Mouse (Mus musculus) hindbrain, embryonic 14.5 days (tissue): Measurements from ENCODE around the gene Nepro. TPM values are rescaled to one million over a fixed set of nuclear protein-coding genes. Genes with fewer than 3 reads are reported as not detected.

Experiments
- ATAC-seq: fragments of 200-750 bp; cut with Nextera tagmentation; 2 replicates; pipeline ENCODE4 v1.8.0; 2017; ENCODE audit warnings: moderate number of reproducible peaks, mild to moderate bottlenecking, moderate TSS enrichment, moderate library complexity; ENCODE audit not compliant: low FRiP score
- DNase-seq: peaks from one replicate; pipeline ENCODE4 v3.0.0-alpha.2; 2015; ENCODE audit warnings: low spot score
- H3K27ac ChIP-seq: fragments of 300-500 bp; sonication (generic); 2 replicates; pipeline ENCODE4 v1.5.1; 2014; ENCODE audit warnings: mild to moderate bottlenecking, moderate library complexity
- H3K27me3 ChIP-seq: fragments of 300-500 bp; sonication (generic); 2 replicates; pipeline ENCODE4 v1.6.1; 2014; ENCODE audit warnings: mild to moderate bottlenecking, low read length, mixed read lengths; ENCODE audit not compliant: control insufficient read depth, insufficient read depth
- H3K36me3 ChIP-seq: fragments of 300-500 bp; sonication (generic); replicated peaks from 2 replicates; pipeline ENCODE4 v1.6.1; 2014; ENCODE audit not compliant: control insufficient read depth, insufficient read depth
- H3K4me1 ChIP-seq: fragments of 300-500 bp; sonication (generic); replicated peaks from 2 replicates; pipeline ENCODE4 v1.6.1; 2014; ENCODE audit warnings: antibody characterized with exemption, low read length, mixed read lengths; ENCODE audit not compliant: control insufficient read depth, insufficient read depth
- H3K4me2 ChIP-seq: fragments of 300-500 bp; sonication (generic); replicated peaks from 2 replicates; pipeline ENCODE4 v1.6.1; 2014; ENCODE audit warnings: mild to moderate bottlenecking, moderate library complexity
- H3K4me3 ChIP-seq: fragments of 300-500 bp; sonication (generic); replicated peaks from 2 replicates; pipeline ENCODE4 v1.5.1; 2014; ENCODE audit warnings: mild to moderate bottlenecking, low read length
- H3K9ac ChIP-seq: fragments of 300-500 bp; sonication (generic); 2 replicates; pipeline ENCODE4 v1.6.1; 2014
- H3K9me3 ChIP-seq: fragments of 300-500 bp; sonication (generic); 2 replicates; pipeline ENCODE4 v1.6.1; 2016; ENCODE audit warnings: low read length; ENCODE audit not compliant: control insufficient read depth
- WGBS: fragments of 180-500 bp; shearing (Covaris S2); extraction: QIAGEN DNeasy Blood & Tissue Kit; methylation state at CpG from one replicate; pipeline ENCODE4 v1.1.7; 2014; 5-methylcytosine and 5-hydroxymethylcytosine counted together
- polyA plus RNA-seq: library from polyadenylated mRNA; unstranded; fragments of >200 nt; fragmentation: Nextera tagmentation; extraction: Ambion mirVana; gene quantifications from 2 replicates; pipeline ENCODE4 v1.2.1, GENCODE M21; 2014

Nepro gene
- polyA plus RNA-seq, 1 experiment from 2014 or later: 5.4 TPM

GRCm38 (mm10) chr16:44687719-44688420 is 36.2 kb upstream of the Nepro start:
- Histone ChIP-seq H3K4me1 (peaks cover 23% of the 10 kb centered on the region), H3K9me3 (no peaks in the 10 kb centered on the region), H3K27me3 (no peaks in the 10 kb centered on the region), H3K9ac (peak overlapping the region; percentile 32; the same call in 1 of the 2 replicates), H3K36me3 (no peaks in the 10 kb centered on the region), H3K27ac (peak overlapping the region; percentile 75), H3K4me3 (peak overlapping the region; percentile 12; the same call in 1 of the 2 replicates), H3K4me2 (peak overlapping the region; percentile 50)
- DNase-seq: no peak
- 2% methylated on average over 18 of the region's 18 CpGs for WGBS
- ATAC-seq: peak; percentile 46

GRCm38 (mm10) chr16:44688507-44688906 is 35.6 kb upstream of the Nepro start:
- no peak overlapping the region for H3K9ac ChIP-seq
- H3K4me2 ChIP-seq: peak overlapping the region; percentile 50
- DNase-seq: no peak
- H3K4me1 ChIP-seq: peaks cover 23% of the 10 kb centered on the region
- no peaks in the 10 kb centered on the region for H3K36me3 ChIP-seq
- H3K9me3 ChIP-seq: no peaks in the 10 kb centered on the region
- no peaks in the 10 kb centered on the region for H3K27me3 ChIP-seq
- 6% methylated on average over 4 of the region's 4 CpGs for WGBS
- no peak for ATAC-seq
- no peak overlapping the region for H3K4me3 ChIP-seq
- H3K27ac ChIP-seq: peak overlapping the region; percentile 23; the same call in 1 of the 2 replicates

GRCm38 (mm10) chr16:44690501-44690900 is 33.6 kb upstream of the Nepro start:
- WGBS: 76% methylated on average over 2 of the region's 2 CpGs
- Histone ChIP-seq H3K27ac (no peak overlapping the region), H3K9ac (no peak overlapping the region), H3K4me1 (peaks cover 26% of the 10 kb centered on the region), H3K4me2 (no peak overlapping the region), H3K27me3 (no peaks in the 10 kb centered on the region), H3K4me3 (no peak overlapping the region), H3K9me3 (no peaks in the 10 kb centered on the region), H3K36me3 (no peaks in the 10 kb centered on the region)
- no peak for ATAC-seq
- no peak for DNase-seq

- Histone ChIP-seq H3K27ac (no peak overlapping the region), H3K9me3 (no peaks in the 10 kb centered on the region), H3K4me2 (no peak overlapping the region), H3K36me3 (no peaks in the 10 kb centered on the region), H3K27me3 (no peaks in the 10 kb centered on the region), H3K4me3 (no peak overlapping the region), H3K9ac (no peak overlapping the region), H3K4me1 (peaks cover 31% of the 10 kb centered on the region)
- 76% methylated on average over 2 of the region's 2 CpGs for WGBS
- DNase-seq: no peak
- ATAC-seq: no peak
Measured at GRCm38 (mm10) chr16:44691066-44691465, 33.0 kb upstream of the Nepro start.

GRCm38 (mm10) chr16:44691561-44692141 is 32.5 kb upstream of the Nepro start:
- Histone ChIP-seq H3K27ac (peak overlapping the region; percentile 59), H3K4me1 (peaks cover 30% of the 10 kb centered on the region), H3K4me3 (no peak overlapping the region), H3K9me3 (no peaks in the 10 kb centered on the region), H3K9ac (no peak overlapping the region), H3K4me2 (peak overlapping the region; percentile 9; the same call in 1 of the 2 replicates), H3K36me3 (no peaks in the 10 kb centered on the region), H3K27me3 (no peaks in the 10 kb centered on the region)
- no peak for ATAC-seq
- no peak for DNase-seq
- 58% methylated on average over 17 of the region's 17 CpGs for WGBS

- Histone ChIP-seq H3K4me2 (no peak overlapping the region), H3K4me3 (no peak overlapping the region), H3K27me3 (no peaks in the 10 kb centered on the region), H3K9ac (no peak overlapping the region), H3K36me3 (no peaks in the 10 kb centered on the region), H3K9me3 (no peaks in the 10 kb centered on the region), H3K4me1 (peaks cover 21% of the 10 kb centered on the region), H3K27ac (no peak overlapping the region)
- no peak for DNase-seq
- ATAC-seq: no peak
- WGBS: 95% methylated on average over 1 of the region's 1 CpGs
Measured at GRCm38 (mm10) chr16:44692541-44692940, 31.6 kb upstream of the Nepro start.

GRCm38 (mm10) chr16:44693695-44694094 is 30.4 kb upstream of the Nepro start:
- no peak overlapping the region for H3K4me2 ChIP-seq
- H3K36me3 ChIP-seq: no peaks in the 10 kb centered on the region
- no peak overlapping the region for H3K27ac ChIP-seq
- WGBS: 65% methylated on average over 6 of the region's 6 CpGs
- no peaks in the 10 kb centered on the region for H3K9me3 ChIP-seq
- no peak overlapping the region for H3K9ac ChIP-seq
- no peak overlapping the region for H3K4me3 ChIP-seq
- no peaks in the 10 kb centered on the region for H3K27me3 ChIP-seq
- H3K4me1 ChIP-seq: peaks cover 10% of the 10 kb centered on the region; the same call in 1 of the 2 replicates
- ATAC-seq: no peak
- no peak for DNase-seq

GRCm38 (mm10) chr16:44695214-44695858 is 28.8 kb upstream of the Nepro start:
- 82% methylated on average over 8 of the region's 8 CpGs for WGBS
- H3K27me3 ChIP-seq: no peaks in the 10 kb centered on the region
- H3K27ac ChIP-seq: 0 out of 2 replicates have a peak overlapping the region, but pooled peaks have one; percentile 8
- no peak overlapping the region for H3K4me3 ChIP-seq
- ATAC-seq: no peak
- no peaks in the 10 kb centered on the region for H3K9me3 ChIP-seq
- H3K4me1 ChIP-seq: peaks cover 8% of the 10 kb centered on the region; the same call in 1 of the 2 replicates
- H3K36me3 ChIP-seq: no peaks in the 10 kb centered on the region
- H3K9ac ChIP-seq: no peak overlapping the region
- no peak for DNase-seq
- H3K4me2 ChIP-seq: no peak overlapping the region

- no peaks in the 10 kb centered on the region for H3K9me3 ChIP-seq
- H3K9ac ChIP-seq: no peak overlapping the region
- no peak for DNase-seq
- H3K4me1 ChIP-seq: peaks cover 8% of the 10 kb centered on the region; the same call in 1 of the 2 replicates
- 50% methylated on average over 12 of the region's 12 CpGs for WGBS
- no peaks in the 10 kb centered on the region for H3K36me3 ChIP-seq
- H3K27me3 ChIP-seq: no peaks in the 10 kb centered on the region
- no peak overlapping the region for H3K4me3 ChIP-seq
- H3K27ac ChIP-seq: 0 out of 2 replicates have a peak overlapping the region, but pooled peaks have one; percentile 8
- no peak overlapping the region for H3K4me2 ChIP-seq
- ATAC-seq: peak; percentile 34; the same call in 1 of the 2 replicates
Measured at GRCm38 (mm10) chr16:44695859-44696620, 28.1 kb upstream of the Nepro start.
